Mouse (Mus musculus) forebrain, embryonic 11.5 days (tissue): ENCODE measurements around the gene Mast2. TPM values are rescaled to one million over a fixed set of nuclear protein-coding genes. Genes with fewer than 3 reads are reported as not detected.

Experiments
- ATAC-seq: fragments of 200-750 bp; cut with Nextera tagmentation; replicated peaks from 2 replicates; pipeline ENCODE4 v1.8.0; 2017; ENCODE audit warnings: moderate TSS enrichment; ENCODE audit not compliant: low FRiP score
- DNase-seq: peaks from one replicate; pipeline ENCODE4 v3.0.0-alpha.2; 2017; ENCODE audit warnings: low spot score
- H3K27ac ChIP-seq: fragments of 300-500 bp; sonication (generic); 2 replicates; pipeline ENCODE4 v1.5.1; 2014; ENCODE audit warnings: low read depth, low read length
- H3K27me3 ChIP-seq: fragments of 300-500 bp; sonication (generic); 2 replicates; pipeline ENCODE4 v1.6.1; 2014; ENCODE audit warnings: mild to moderate bottlenecking, low read length, mixed read lengths; ENCODE audit not compliant: control insufficient read depth, insufficient read depth
- H3K36me3 ChIP-seq: fragments of 300-500 bp; sonication (generic); 2 replicates; pipeline ENCODE4 v1.6.1; 2014; ENCODE audit warnings: mild to moderate bottlenecking, low read length, moderate library complexity, mixed read lengths; ENCODE audit not compliant: control insufficient read depth, insufficient read depth
- H3K4me1 ChIP-seq: fragments of 300-500 bp; sonication (generic); replicated peaks from 2 replicates; pipeline ENCODE4 v1.6.1; 2014; ENCODE audit warnings: low read length, mixed read lengths; ENCODE audit not compliant: control insufficient read depth, insufficient read depth
- H3K4me2 ChIP-seq: fragments of 300-500 bp; sonication (generic); 2 replicates; pipeline ENCODE4 v1.6.1; 2014; ENCODE audit warnings: low read depth, mild to moderate bottlenecking, low read length, moderate library complexity, mixed read lengths; ENCODE audit not compliant: severe bottlenecking
- H3K4me3 ChIP-seq: fragments of 300-500 bp; sonication (generic); 2 replicates; pipeline ENCODE4 v1.5.1; 2014; ENCODE audit warnings: low read depth, low read length
- H3K9ac ChIP-seq: fragments of 300-500 bp; sonication (generic); 2 replicates; pipeline ENCODE4 v1.6.1; 2014; ENCODE audit warnings: low read length
- H3K9me3 ChIP-seq: fragments of 300-500 bp; sonication (generic); 2 replicates; pipeline ENCODE4 v1.6.1; 2016; ENCODE audit warnings: low read length, mixed read lengths; ENCODE audit not compliant: control insufficient read depth
- WGBS: fragments of 180-500 bp; shearing (Covaris S2); extraction: QIAGEN DNeasy Blood & Tissue Kit; methylation state at CpG from one replicate; pipeline ENCODE4 v1.1.7; 2014; 5-methylcytosine and 5-hydroxymethylcytosine counted together
- polyA plus RNA-seq: library from polyadenylated mRNA; unstranded; fragments of >200 nt; fragmentation: Nextera tagmentation; extraction: Ambion mirVana; gene quantifications from 2 replicates; pipeline ENCODE4 v1.2.1, GENCODE M21; 2014

The Mast2 gene
- polyA plus RNA-seq, 1 experiment from 2014 or later, result 37.6 TPM

DNA sequence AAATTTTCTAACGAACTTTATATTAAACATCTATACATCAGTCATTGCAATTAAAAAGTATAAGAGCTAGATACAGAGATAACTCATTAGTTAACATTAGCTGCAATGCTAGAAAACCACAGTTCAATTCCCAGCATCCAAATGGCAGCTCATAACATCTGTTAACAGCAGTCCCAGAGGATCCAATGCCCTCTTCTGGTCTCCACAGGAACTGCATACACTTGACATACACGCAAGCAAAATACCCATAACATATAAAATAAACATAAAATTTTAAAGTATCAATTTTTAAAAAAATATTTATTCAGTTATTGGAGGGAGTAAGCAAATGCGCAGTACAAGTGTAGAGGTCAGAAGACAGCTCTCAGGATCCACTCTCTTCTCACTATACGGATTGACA lies 28.4 kb downstream of the Mast2 start:
- H3K4me3 ChIP-seq, result no peak overlapping the region
- no peaks in the 10 kb centered on the region for H3K4me1 ChIP-seq
- WGBS, result 96% methylated on average over 4 of the region's 4 CpGs
- H3K4me2 ChIP-seq, result no peak overlapping the region
- no peaks in the 10 kb centered on the region for H3K36me3 ChIP-seq
- no peak for DNase-seq
- no peak overlapping the region for H3K27ac ChIP-seq
- no peak for ATAC-seq
- H3K27me3 ChIP-seq, result no peaks in the 10 kb centered on the region
- no peak overlapping the region for H3K9ac ChIP-seq
- no peaks in the 10 kb centered on the region for H3K9me3 ChIP-seq

DNA sequence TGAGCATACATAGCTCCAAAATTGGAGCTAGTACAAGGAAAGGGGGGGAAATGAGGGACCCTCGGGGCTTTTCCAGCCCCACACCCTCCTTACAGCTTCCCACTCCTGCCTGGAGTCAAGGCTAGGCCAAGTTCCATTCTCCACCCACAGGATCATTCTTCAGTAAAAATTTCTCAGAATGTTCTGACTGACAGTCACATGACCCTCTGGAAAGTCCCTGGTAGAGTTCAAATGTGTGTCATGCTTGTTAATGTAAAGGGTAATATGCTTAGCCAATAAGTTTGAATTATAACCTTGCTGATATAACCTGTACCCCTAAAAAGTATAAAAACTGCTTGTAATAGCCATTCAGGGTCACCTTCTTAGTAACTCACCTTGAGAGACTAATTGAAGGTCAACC lies 41.8 kb downstream of the Mast2 start:
- WGBS, result 100% methylated on average over 1 of the region's 1 CpGs
- Histone ChIP-seq H3K27ac (no peak overlapping the region), H3K36me3 (no peaks in the 10 kb centered on the region; the same call in 1 of the 2 replicates), H3K9ac (no peak overlapping the region), H3K9me3 (no peaks in the 10 kb centered on the region), H3K4me1 (no peaks in the 10 kb centered on the region), H3K4me3 (no peak overlapping the region), H3K4me2 (no peak overlapping the region), H3K27me3 (no peaks in the 10 kb centered on the region)
- no peak for DNase-seq
- ATAC-seq, result no peak

DNA sequence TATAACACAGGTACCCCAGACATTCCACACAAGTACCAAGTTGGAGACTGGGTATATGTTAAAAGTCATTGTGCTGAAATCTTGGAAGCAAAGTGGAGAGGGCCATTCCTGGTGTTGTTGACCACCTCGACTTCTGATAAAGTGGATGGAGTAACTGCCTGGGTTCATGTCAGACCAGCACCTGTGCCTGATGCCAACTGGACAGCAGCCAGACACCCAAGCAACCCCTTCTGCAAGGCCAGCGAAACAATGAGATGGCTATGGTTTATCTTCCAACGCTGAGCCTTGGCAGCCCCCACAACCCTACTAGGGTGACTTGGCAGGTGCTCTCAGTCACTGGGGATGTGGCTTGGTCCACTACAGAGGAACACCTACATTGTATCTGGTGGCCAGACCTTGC lies 42.8 kb downstream of the Mast2 start:
- no peaks in the 10 kb centered on the region; the same call in 1 of the 2 replicates for H3K36me3 ChIP-seq
- H3K4me1 ChIP-seq, result no peaks in the 10 kb centered on the region
- no peak for ATAC-seq
- no peak overlapping the region for H3K9ac ChIP-seq
- no peak overlapping the region for H3K4me3 ChIP-seq
- H3K9me3 ChIP-seq, result no peaks in the 10 kb centered on the region
- H3K27ac ChIP-seq, result no peak overlapping the region
- H3K27me3 ChIP-seq, result no peaks in the 10 kb centered on the region
- no peak for DNase-seq
- no peak overlapping the region for H3K4me2 ChIP-seq
- WGBS, result 93% methylated on average over 3 of the region's 3 CpGs

DNA sequence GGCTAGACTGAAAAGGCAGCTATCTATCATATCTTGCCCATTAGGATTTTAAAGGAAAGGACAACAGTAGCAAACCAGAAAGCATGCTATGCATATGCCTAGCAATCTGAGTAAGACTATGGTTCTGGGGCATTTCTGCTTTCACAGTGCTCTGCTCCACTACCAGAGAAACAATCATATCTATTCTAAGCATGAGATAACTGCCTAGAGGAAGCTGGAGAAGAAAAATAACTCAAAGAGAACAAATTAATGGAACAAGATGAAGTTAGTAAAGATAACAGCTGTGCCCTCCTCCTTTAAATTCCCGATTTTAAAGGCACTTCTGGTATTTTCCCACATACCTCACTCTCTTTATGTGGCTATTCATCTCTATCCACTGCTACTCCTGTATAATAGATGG lies 51.0 kb downstream of the Mast2 start:
- H3K4me2 ChIP-seq, result no peak overlapping the region
- H3K36me3 ChIP-seq, result no peaks in the 10 kb centered on the region
- no peak overlapping the region for H3K27ac ChIP-seq
- H3K9ac ChIP-seq, result no peak overlapping the region
- 71% methylated on average over 1 of the region's 1 CpGs for WGBS
- ATAC-seq (no peak), DNase-seq (no peak)
- no peaks in the 10 kb centered on the region for H3K27me3 ChIP-seq
- no peak overlapping the region for H3K4me3 ChIP-seq
- H3K9me3 ChIP-seq, result no peaks in the 10 kb centered on the region
- no peaks in the 10 kb centered on the region for H3K4me1 ChIP-seq

DNA sequence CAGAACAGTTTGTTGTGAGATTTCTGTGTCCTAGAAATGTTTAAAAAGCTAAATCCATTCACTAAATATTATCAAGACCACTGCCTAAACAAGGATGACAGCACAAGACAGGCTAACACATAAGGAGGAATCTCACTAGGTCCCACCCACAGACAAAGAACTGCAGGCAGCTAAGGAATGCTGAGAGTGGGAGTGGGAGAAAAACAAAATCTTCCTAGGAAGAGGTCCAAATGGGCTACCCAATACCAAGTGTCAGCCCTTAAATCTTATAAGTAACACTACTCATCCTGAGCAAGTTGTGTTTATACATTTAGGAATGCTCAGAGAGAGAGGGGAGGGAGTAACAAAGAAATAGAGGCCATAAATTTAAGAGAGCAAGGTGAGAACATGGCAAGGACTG lies 52.6 kb downstream of the Mast2 start:
- DNase-seq (no peak), ATAC-seq (no peak)
- H3K27ac ChIP-seq, result no peak overlapping the region
- no peak overlapping the region for H3K4me3 ChIP-seq
- no peak overlapping the region for H3K9ac ChIP-seq
- no peaks in the 10 kb centered on the region for H3K4me1 ChIP-seq
- H3K27me3 ChIP-seq, result no peaks in the 10 kb centered on the region
- H3K4me2 ChIP-seq, result no peak overlapping the region
- H3K36me3 ChIP-seq, result no peaks in the 10 kb centered on the region
- no peaks in the 10 kb centered on the region for H3K9me3 ChIP-seq

DNA sequence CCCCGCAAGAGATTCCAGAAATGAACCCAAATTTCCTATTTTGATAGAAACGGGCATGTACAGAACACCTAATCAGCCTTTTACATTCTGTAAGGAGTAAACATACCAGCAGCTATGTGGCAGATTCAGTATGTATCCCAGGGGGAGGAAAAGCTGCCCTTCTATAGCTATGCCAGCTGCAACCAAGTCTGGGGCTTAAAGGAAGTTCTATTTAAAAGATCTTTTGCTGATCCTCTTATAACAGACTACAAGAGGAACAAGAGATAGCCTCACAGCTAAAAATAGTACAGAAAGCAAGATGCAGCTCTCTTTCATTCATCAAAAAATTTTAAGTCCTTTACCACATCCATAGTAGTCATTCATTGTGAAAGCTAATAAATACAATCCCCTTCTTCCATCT lies 57.3 kb downstream of the Mast2 start:
- H3K27ac ChIP-seq, result no peak overlapping the region
- H3K36me3 ChIP-seq, result no peaks in the 10 kb centered on the region
- DNase-seq (no peak), ATAC-seq (no peak)
- no peaks in the 10 kb centered on the region for H3K27me3 ChIP-seq
- WGBS, result 87% methylated on average over 2 of the region's 2 CpGs
- no peak overlapping the region for H3K4me3 ChIP-seq
- 0 out of 2 replicates have a peak, but pooled peaks cover 6% of the 10 kb centered on the region for H3K4me1 ChIP-seq
- H3K4me2 ChIP-seq, result no peak overlapping the region
- no peaks in the 10 kb centered on the region for H3K9me3 ChIP-seq
- H3K9ac ChIP-seq, result no peak overlapping the region

DNA sequence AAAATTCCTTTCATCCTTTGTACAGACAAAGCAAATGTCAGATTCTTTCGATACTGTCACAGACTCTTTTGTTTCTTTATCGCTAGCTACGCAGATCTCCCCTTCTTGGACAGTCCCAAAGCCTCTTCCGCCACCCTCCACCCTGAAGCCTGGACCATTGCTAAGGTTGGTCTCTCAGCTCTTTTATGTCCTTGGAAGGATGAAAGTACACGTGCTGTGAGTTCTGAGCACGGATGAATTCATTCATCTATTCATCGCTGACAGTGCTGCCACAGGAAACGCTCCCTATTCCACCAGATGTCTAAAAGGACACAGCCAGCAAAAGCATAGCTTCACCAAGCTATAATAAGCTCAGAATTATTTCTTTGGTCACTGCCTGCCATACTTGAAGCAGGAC lies 58.0 kb downstream of the Mast2 start:
- Histone ChIP-seq H3K27ac (no peak overlapping the region), H3K9me3 (no peaks in the 10 kb centered on the region), H3K4me3 (no peak overlapping the region), H3K9ac (peak overlapping the region; percentile 33), H3K27me3 (no peaks in the 10 kb centered on the region), H3K36me3 (no peaks in the 10 kb centered on the region), H3K4me2 (peak overlapping the region; percentile 24; the same call in 1 of the 2 replicates), H3K4me1 (0 out of 2 replicates have a peak, but pooled peaks cover 6% of the 10 kb centered on the region)
- DNase-seq (no peak), ATAC-seq (no peak)
- 21% methylated on average over 8 of the region's 8 CpGs for WGBS

DNA sequence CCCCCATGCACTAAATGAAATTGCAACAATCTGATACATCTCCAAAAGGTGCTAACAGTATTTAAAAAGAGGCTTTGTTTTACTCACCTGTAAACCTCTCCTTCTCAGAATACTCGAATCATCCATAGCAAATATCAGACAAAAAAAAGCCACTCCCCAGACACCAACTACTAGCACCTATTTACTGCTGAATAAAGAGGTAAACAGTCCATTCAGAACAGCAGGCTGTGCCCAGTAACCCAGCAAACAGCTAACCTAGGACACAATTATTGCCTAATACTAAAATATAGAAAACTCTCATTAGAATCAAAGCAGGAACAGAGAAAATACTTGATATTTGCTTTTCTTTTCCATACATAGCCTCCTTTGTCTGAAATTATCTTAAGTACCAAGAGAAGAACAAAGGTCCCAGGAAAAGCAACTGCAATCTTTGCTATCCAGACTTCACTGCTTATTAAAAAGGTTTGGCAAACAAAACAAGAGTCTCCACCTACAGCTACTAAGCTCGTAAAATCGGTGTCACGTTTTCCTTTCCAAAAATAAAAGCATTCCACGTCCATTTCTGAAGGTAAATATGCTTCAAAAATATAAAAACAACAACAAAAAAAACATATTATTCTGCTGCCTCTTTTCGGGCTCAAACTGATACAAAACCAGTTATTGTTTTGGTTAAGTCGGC lies 58.6 kb downstream of the Mast2 start:
- Histone ChIP-seq H3K9ac (peak overlapping the region; percentile 33), H3K4me2 (peak overlapping the region; percentile 24; the same call in 1 of the 2 replicates), H3K36me3 (no peaks in the 10 kb centered on the region), H3K4me1 (0 out of 2 replicates have a peak, but pooled peaks cover 6% of the 10 kb centered on the region), H3K27ac (no peak overlapping the region), H3K27me3 (no peaks in the 10 kb centered on the region), H3K4me3 (no peak overlapping the region), H3K9me3 (no peaks in the 10 kb centered on the region)
- WGBS, result 51% methylated on average over 7 of the region's 7 CpGs
- ATAC-seq (no peak), DNase-seq (no peak)

DNA sequence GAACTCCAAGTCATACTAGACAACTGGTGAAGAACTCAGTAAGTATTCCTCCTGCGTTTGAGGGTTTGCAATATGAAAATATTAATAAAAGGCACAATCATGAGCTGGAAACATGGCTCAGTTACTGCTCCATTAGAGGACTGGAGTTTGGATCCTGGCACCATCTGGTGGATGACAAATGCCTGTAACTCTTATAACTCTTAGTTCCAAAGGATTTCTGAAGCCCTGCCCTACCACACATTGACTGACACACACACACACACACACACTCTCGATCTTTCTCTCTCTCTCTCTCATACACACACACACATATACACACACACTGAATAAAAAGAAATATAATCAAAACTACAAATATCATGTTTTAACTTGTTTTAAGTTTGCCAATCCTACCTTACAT lies 60.1 kb downstream of the Mast2 start:
- DNase-seq (no peak), ATAC-seq (no peak)
- 89% methylated on average over 2 of the region's 2 CpGs for WGBS
- Histone ChIP-seq H3K4me2 (no peak overlapping the region), H3K36me3 (no peaks in the 10 kb centered on the region), H3K9ac (no peak overlapping the region), H3K27me3 (no peaks in the 10 kb centered on the region), H3K4me3 (no peak overlapping the region), H3K9me3 (no peaks in the 10 kb centered on the region), H3K4me1 (0 out of 2 replicates have a peak, but pooled peaks cover 6% of the 10 kb centered on the region), H3K27ac (no peak overlapping the region)
